Mouse (Mus musculus): ENCODE results near the gene Rdx. TPM values are rescaled to one million over a fixed set of nuclear protein-coding genes. Genes with fewer than 3 reads are reported as not detected.

Rdx gene
- total and polyA plus RNA-seq, 2 experiments from 2014 or later = 81.7 to 84.6 TPM

GRCm38 (mm10) chr9:52107161-52107560 lies 60.2 kb downstream of the Rdx start:
- H3K27me3 ChIP-seq (ENCODE audit: insufficient read depth, low read length) = no peaks in the 10 kb centered on the region

DNA sequence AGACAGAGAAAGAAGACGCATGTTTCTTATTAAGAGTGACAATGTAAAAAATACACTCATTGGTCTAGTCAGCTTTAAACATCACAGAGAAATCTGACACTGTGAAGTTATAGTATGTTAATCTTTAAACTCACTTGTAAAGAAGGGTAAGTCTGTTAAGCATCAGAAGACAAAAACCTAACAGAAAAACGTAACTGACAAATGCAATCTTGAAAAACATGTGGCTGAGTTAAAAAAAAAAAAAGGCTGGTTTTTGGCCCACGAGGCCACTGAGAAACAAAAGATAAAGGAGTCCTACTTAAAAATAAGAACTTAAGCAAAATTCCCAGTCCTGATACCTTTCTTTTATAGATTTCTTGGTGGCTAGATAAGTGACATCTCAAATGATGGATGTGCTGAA lies 63.8 kb downstream of the Rdx start:
- no peaks in the 10 kb centered on the region for H3K4me1 ChIP-seq (ENCODE audit: insufficient read depth)
- DNase-seq = no peak
- no peak for ATAC-seq
- no peak for TF ChIP-seq CTCF (IDR thresholded peaks at IDR 0.05; ENCODE audit: low read depth)
- H3K4me2 ChIP-seq (ENCODE audit: low read depth) = no peak overlapping the region
- no peaks in the 10 kb centered on the region for H3K27me3 ChIP-seq (ENCODE audit: insufficient read depth, low read length)
- no peaks in the 10 kb centered on the region for H3K9me3 ChIP-seq (ENCODE audit: low read length)
- no peak overlapping the region for H3K27ac ChIP-seq (ENCODE audit: low read depth, low read length)
- H3K4me3 ChIP-seq (ENCODE audit: low read depth, low read length) = no peak overlapping the region
- 85% methylated on average over 3 of the region's 3 CpGs for WGBS
- H3K9ac ChIP-seq = no peak overlapping the region
- H3K36me3 ChIP-seq (ENCODE audit: insufficient read depth) = peaks cover 6% of the 10 kb centered on the region

More at GRCm38 (mm10) chr9:52107161-52107560, 60.2 kb downstream of the Rdx start:
- H3K9me3 ChIP-seq (ENCODE audit: low read length) = no peaks in the 10 kb centered on the region
- no peak overlapping the region for H3K4me3 ChIP-seq (ENCODE audit: low read depth, low read length)
- no peaks in the 10 kb centered on the region; the same call in 1 of the 2 replicates for H3K36me3 ChIP-seq (ENCODE audit: insufficient read depth)
- DNase-seq = no peak
- H3K9ac ChIP-seq = no peak overlapping the region
- H3K4me2 ChIP-seq (ENCODE audit: low read depth) = no peak overlapping the region
- ATAC-seq = no peak
- TF ChIP-seq CTCF (IDR thresholded peaks at IDR 0.05; ENCODE audit: low read depth) = no peak
- 95% methylated on average over 3 of the region's 3 CpGs for WGBS
- no peaks in the 10 kb centered on the region for H3K4me1 ChIP-seq (ENCODE audit: insufficient read depth)
- no peak overlapping the region for H3K27ac ChIP-seq (ENCODE audit: low read depth, low read length)

GRCm38 (mm10) chr9:52113091-52113490 lies 66.1 kb downstream of the Rdx start:
- Histone ChIP-seq H3K27me3 (ENCODE audit: insufficient read depth, low read length) (no peaks in the 10 kb centered on the region), H3K9me3 (ENCODE audit: low read length) (no peaks in the 10 kb centered on the region), H3K4me2 (ENCODE audit: low read depth) (no peak overlapping the region), H3K36me3 (ENCODE audit: insufficient read depth) (peaks cover 21% of the 10 kb centered on the region), H3K27ac (ENCODE audit: low read depth, low read length) (no peak overlapping the region), H3K4me3 (ENCODE audit: low read depth, low read length) (no peak overlapping the region), H3K9ac (no peak overlapping the region), H3K4me1 (ENCODE audit: insufficient read depth) (no peaks in the 10 kb centered on the region)
- DNase-seq = no peak
- no peak for TF ChIP-seq CTCF (IDR thresholded peaks at IDR 0.05; ENCODE audit: low read depth)
- WGBS = 88% methylated on average over 5 of the region's 5 CpGs
- ATAC-seq = no peak

DNA sequence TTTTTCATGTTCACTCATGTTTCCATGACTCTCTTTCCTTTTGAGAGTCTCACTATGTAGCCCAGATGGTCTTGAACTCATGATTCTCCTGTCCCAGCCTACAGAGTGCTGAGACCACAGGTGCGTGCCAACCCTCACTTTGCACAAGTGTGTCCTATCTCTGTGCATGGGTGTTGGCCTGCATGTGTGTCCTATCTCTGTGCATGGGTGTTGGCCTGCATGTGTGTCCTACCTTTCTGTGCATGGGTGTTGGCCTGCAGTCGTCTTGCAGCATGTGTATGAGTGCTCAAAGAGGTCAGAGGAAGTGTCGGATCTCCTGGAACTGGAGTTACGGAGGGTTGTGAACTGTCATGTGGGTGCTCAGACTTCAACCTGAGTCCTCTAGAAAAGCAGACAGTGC lies 72.2 kb downstream of the Rdx start:
- Histone ChIP-seq H3K4me3 (ENCODE audit: low read depth, low read length) (no peak overlapping the region), H3K9me3 (ENCODE audit: low read length) (no peaks in the 10 kb centered on the region), H3K9ac (no peak overlapping the region), H3K27me3 (ENCODE audit: insufficient read depth, low read length) (no peaks in the 10 kb centered on the region), H3K36me3 (ENCODE audit: insufficient read depth) (peaks cover 34% of the 10 kb centered on the region), H3K4me2 (ENCODE audit: low read depth) (no peak overlapping the region), H3K4me1 (ENCODE audit: insufficient read depth) (no peaks in the 10 kb centered on the region), H3K27ac (ENCODE audit: low read depth, low read length) (no peak overlapping the region)
- TF ChIP-seq CTCF (IDR thresholded peaks at IDR 0.05; ENCODE audit: low read depth) = no peak
- ATAC-seq (no peak), DNase-seq (no peak)
- 92% methylated on average over 4 of the region's 4 CpGs for WGBS

DNA sequence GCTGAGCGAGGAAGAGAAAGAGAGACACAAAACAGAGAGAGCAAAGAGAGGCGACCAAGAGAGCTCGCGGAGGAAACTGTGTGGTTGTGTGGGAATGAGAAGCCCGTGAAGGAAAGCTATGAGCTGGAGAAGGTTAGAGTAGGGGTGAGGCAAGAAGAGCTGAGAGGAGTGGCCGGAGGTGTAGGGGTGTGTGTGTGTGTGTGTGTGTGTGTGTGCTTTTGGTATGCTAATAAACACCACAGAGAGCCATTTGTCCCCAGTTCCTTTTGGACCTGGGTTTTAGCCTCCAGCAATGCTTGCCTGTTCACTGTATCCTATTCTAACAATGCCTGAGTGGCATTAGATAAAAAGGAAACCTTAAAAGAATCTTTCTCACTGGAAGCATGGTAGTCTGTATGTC lies 78.3 kb downstream of the Rdx start:
- no peaks in the 10 kb centered on the region for H3K27me3 ChIP-seq (ENCODE audit: insufficient read depth, low read length)
- TF ChIP-seq CTCF (IDR thresholded peaks at IDR 0.05; ENCODE audit: low read depth) = no peak
- WGBS = 88% methylated on average over 6 of the region's 6 CpGs
- no peak overlapping the region for H3K4me3 ChIP-seq (ENCODE audit: low read depth, low read length)
- no peaks in the 10 kb centered on the region for H3K9me3 ChIP-seq (ENCODE audit: low read length)
- DNase-seq (no peak), ATAC-seq (no peak)
- no peak overlapping the region for H3K4me2 ChIP-seq (ENCODE audit: low read depth)
- no peak overlapping the region for H3K9ac ChIP-seq
- peaks cover 8% of the 10 kb centered on the region for H3K36me3 ChIP-seq (ENCODE audit: insufficient read depth)
- no peak overlapping the region for H3K27ac ChIP-seq (ENCODE audit: low read depth, low read length)
- no peaks in the 10 kb centered on the region for H3K4me1 ChIP-seq (ENCODE audit: insufficient read depth)

DNA sequence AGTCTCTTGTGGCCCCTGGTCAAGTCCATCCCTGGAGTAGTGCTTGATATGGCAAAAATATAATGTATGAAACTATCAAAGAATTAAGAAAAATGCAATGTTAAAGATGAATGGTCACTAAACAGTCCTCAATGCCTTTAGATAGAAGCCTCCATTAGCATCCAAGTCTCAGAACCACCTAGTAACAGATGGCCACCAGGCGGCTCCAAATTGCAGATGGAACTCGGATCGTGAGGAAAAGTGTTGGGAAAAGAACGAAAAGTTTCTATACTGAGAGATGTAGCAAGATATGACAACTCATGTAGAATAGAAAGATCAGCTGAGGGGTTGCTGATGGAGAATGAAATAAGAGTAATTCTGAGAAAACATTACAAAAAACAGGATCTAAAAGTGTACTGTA lies 83.4 kb downstream of the Rdx start:
- DNase-seq (peak; percentile 35), ATAC-seq (no peak)
- Histone ChIP-seq H3K36me3 (ENCODE audit: insufficient read depth) (peaks cover 4% of the 10 kb centered on the region; the same call in 1 of the 2 replicates), H3K4me2 (ENCODE audit: low read depth) (no peak overlapping the region), H3K9me3 (ENCODE audit: low read length) (no peaks in the 10 kb centered on the region), H3K27me3 (ENCODE audit: insufficient read depth, low read length) (no peaks in the 10 kb centered on the region), H3K9ac (no peak overlapping the region), H3K4me1 (ENCODE audit: insufficient read depth) (no peaks in the 10 kb centered on the region), H3K4me3 (ENCODE audit: low read depth, low read length) (no peak overlapping the region), H3K27ac (ENCODE audit: low read depth, low read length) (no peak overlapping the region)
- peak; percentile 52 for TF ChIP-seq CTCF (IDR thresholded peaks at IDR 0.05; ENCODE audit: low read depth)
- WGBS = 52% methylated on average over 4 of the region's 4 CpGs

DNA sequence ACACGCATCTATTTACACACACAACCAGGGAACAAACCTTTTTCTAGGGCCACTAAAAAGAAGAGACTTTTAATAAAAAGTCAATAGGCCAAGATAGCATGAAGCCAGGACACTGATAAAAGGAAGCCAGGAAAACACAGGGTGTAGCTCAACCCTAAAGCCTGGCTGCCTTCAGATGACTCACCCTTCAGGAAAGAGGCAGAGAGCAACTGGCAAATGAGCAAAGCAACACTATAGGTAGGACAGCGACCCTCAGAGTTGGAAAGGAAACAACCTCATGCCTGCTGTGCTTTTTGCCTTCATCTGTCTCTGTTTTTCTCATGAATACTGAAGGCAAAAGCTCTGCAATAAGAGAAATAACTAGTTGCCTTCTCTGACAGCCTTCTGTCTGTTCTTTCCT lies 85.8 kb downstream of the Rdx start:
- Histone ChIP-seq H3K36me3 (ENCODE audit: insufficient read depth) (no peaks in the 10 kb centered on the region), H3K4me3 (ENCODE audit: low read depth, low read length) (no peak overlapping the region), H3K4me2 (ENCODE audit: low read depth) (no peak overlapping the region), H3K4me1 (ENCODE audit: insufficient read depth) (no peaks in the 10 kb centered on the region), H3K9me3 (ENCODE audit: low read length) (no peaks in the 10 kb centered on the region), H3K27ac (ENCODE audit: low read depth, low read length) (no peak overlapping the region), H3K9ac (no peak overlapping the region), H3K27me3 (ENCODE audit: insufficient read depth, low read length) (no peaks in the 10 kb centered on the region)
- DNase-seq = no peak
- TF ChIP-seq CTCF (IDR thresholded peaks at IDR 0.05; ENCODE audit: low read depth) = no peak
- WGBS = 80% methylated on average over 2 of the region's 2 CpGs
- no peak for ATAC-seq

Small RNA genes within 50 kb of the gene (microRNA-seq; reads per million reads assigned to microRNA genes)
- gene Gm27686 = 0 to 0.12 reads per million in 2 experiments
- gene Mir6244 = 0 reads per million in 2 experiments

Other genes with a start within 250 kb of the Rdx start
- gene Fdx1, start 83.6 kb upstream of the Rdx start, total RNA-seq (2014; rRNA removed) = 22.8 and 23.0 TPM in 2 replicates
- 45.2 and 52.2 TPM in 2 replicates for gene Fdx1, start 83.6 kb upstream of the Rdx start, polyA plus RNA-seq (2015; fragmentation: Nextera tagmentation; extraction: Ambion mirVana)
- 12.1 and 18.5 TPM in 2 replicates for gene Zc3h12c, start 121.4 kb downstream of the Rdx start, total RNA-seq (2014; rRNA removed)
- 3.0 and 3.2 TPM in 2 replicates for gene Zc3h12c, start 121.4 kb downstream of the Rdx start, polyA plus RNA-seq (2015; fragmentation: Nextera tagmentation; extraction: Ambion mirVana)

Data from forebrain, postnatal 0 days (tissue).